Mouse (Mus musculus): Measurements from ENCODE around the gene Bola2. TPM values are rescaled to one million over a fixed set of nuclear protein-coding genes. Genes with fewer than 3 reads are reported as not detected.

The Bola2 gene
- total and polyA plus RNA-seq, 2 experiments: 15.6 to 37.7 TPM

GRCm38 (mm10) chr7:126690737-126691136 lies 4.5 kb upstream of the Bola2 start:
- Histone ChIP-seq H3K36me3 (ENCODE audit: control insufficient read depth, insufficient read depth, low read length) (no peaks in the 10 kb centered on the region), H3K4me1 (ENCODE audit: control insufficient read depth, insufficient read depth, low read length) (peaks cover 29% of the 10 kb centered on the region), H3K9ac (ENCODE audit: low read depth, low read length) (peak overlapping the region; percentile 12), H3K4me3 (ENCODE audit: insufficient read depth, low read depth, low read length) (no peak overlapping the region), H3K27me3 (ENCODE audit: control insufficient read depth, insufficient read depth, low read length) (no peaks in the 10 kb centered on the region), H3K79me2 (ENCODE audit: control insufficient read depth, insufficient read depth, low read length) (no peaks in the 10 kb centered on the region), H3K27ac (replicated peaks; ENCODE audit: insufficient read depth, low read depth, low read length) (peak overlapping the region; percentile 83)
- 27% methylated on average over 3 of the region's 3 CpGs for WGBS
- peak; percentile 97 for DNase-seq (ENCODE audit: extremely low read depth, low read depth, low spot score)
- TF ChIP-seq POLR2A (IDR thresholded peaks at IDR 0.05; ENCODE audit: extremely low read depth, insufficient read depth, low read length) (no peak), CTCF (IDR thresholded peaks at IDR 0.05; ENCODE audit: low read depth, low read length) (no peak)

GRCm38 (mm10) chr7:126691676-126692075 lies 3.5 kb upstream of the Bola2 start:
- no peak overlapping the region for H3K9ac ChIP-seq (ENCODE audit: low read depth, low read length)
- peaks cover 7% of the 10 kb centered on the region; the same call in 1 of the 2 replicates for H3K79me2 ChIP-seq (ENCODE audit: control insufficient read depth, insufficient read depth, low read length)
- H3K27me3 ChIP-seq (ENCODE audit: control insufficient read depth, insufficient read depth, low read length): no peaks in the 10 kb centered on the region
- peak; percentile 77 for DNase-seq (ENCODE audit: extremely low read depth, low read depth, low spot score)
- WGBS: 30% methylated on average over 5 of the region's 5 CpGs
- TF ChIP-seq POLR2A (IDR thresholded peaks at IDR 0.05; ENCODE audit: extremely low read depth, insufficient read depth, low read length) (no peak), CTCF (IDR thresholded peaks at IDR 0.05; ENCODE audit: low read depth, low read length) (0 out of 2 replicates have a peak, but pooled peaks have one; percentile 34)
- H3K27ac ChIP-seq (replicated peaks; ENCODE audit: insufficient read depth, low read depth, low read length): peak overlapping the region; percentile 22
- H3K4me1 ChIP-seq (ENCODE audit: control insufficient read depth, insufficient read depth, low read length): peaks cover 31% of the 10 kb centered on the region
- H3K36me3 ChIP-seq (ENCODE audit: control insufficient read depth, insufficient read depth, low read length): no peaks in the 10 kb centered on the region
- H3K4me3 ChIP-seq (ENCODE audit: insufficient read depth, low read depth, low read length): no peak overlapping the region

- Histone ChIP-seq H3K36me3 (ENCODE audit: control insufficient read depth, insufficient read depth, low read length) (no peaks in the 10 kb centered on the region), H3K4me3 (ENCODE audit: insufficient read depth, low read depth, low read length) (no peak overlapping the region), H3K27me3 (ENCODE audit: control insufficient read depth, insufficient read depth, low read length) (no peaks in the 10 kb centered on the region), H3K79me2 (ENCODE audit: control insufficient read depth, insufficient read depth, low read length) (peaks cover 7% of the 10 kb centered on the region; the same call in 1 of the 2 replicates), H3K9ac (ENCODE audit: low read depth, low read length) (no peak overlapping the region), H3K27ac (replicated peaks; ENCODE audit: insufficient read depth, low read depth, low read length) (no peak overlapping the region), H3K4me1 (ENCODE audit: control insufficient read depth, insufficient read depth, low read length) (peaks cover 35% of the 10 kb centered on the region)
- DNase-seq (ENCODE audit: extremely low read depth, low read depth, low spot score): no peak
- TF ChIP-seq POLR2A (IDR thresholded peaks at IDR 0.05; ENCODE audit: extremely low read depth, insufficient read depth, low read length) (no peak), CTCF (IDR thresholded peaks at IDR 0.05; ENCODE audit: low read depth, low read length) (no peak)
- 94% methylated on average over 26 of the region's 26 CpGs for WGBS
Observed at GRCm38 (mm10) chr7:126692426-126692825, 2.8 kb upstream of the Bola2 start.

- 7% methylated on average over 3 of the region's 3 CpGs for WGBS
- Histone ChIP-seq H3K79me2 (ENCODE audit: control insufficient read depth, insufficient read depth, low read length) (peaks cover 7% of the 10 kb centered on the region; the same call in 1 of the 2 replicates), H3K27me3 (ENCODE audit: control insufficient read depth, insufficient read depth, low read length) (no peaks in the 10 kb centered on the region), H3K36me3 (ENCODE audit: control insufficient read depth, insufficient read depth, low read length) (no peaks in the 10 kb centered on the region), H3K4me3 (ENCODE audit: insufficient read depth, low read depth, low read length) (no peak overlapping the region), H3K27ac (replicated peaks; ENCODE audit: insufficient read depth, low read depth, low read length) (no peak overlapping the region), H3K4me1 (ENCODE audit: control insufficient read depth, insufficient read depth, low read length) (peaks cover 33% of the 10 kb centered on the region), H3K9ac (ENCODE audit: low read depth, low read length) (no peak overlapping the region)
- TF ChIP-seq CTCF (IDR thresholded peaks at IDR 0.05; ENCODE audit: low read depth, low read length): peak; percentile 83
- TF ChIP-seq POLR2A (IDR thresholded peaks at IDR 0.05; ENCODE audit: extremely low read depth, insufficient read depth, low read length): no peak
- peak; percentile 77 for DNase-seq (ENCODE audit: extremely low read depth, low read depth, low spot score)
Observed at GRCm38 (mm10) chr7:126693256-126693655, 1.9 kb upstream of the Bola2 start.

GRCm38 (mm10) chr7:126693781-126694180 lies 1.4 kb upstream of the Bola2 start:
- whole genome bisulfite sequencing: 80% methylated on average over 7 of the region's 7 CpGs
- Histone ChIP-seq H3K79me2 (ENCODE audit: control insufficient read depth, insufficient read depth, low read length) (peaks cover 7% of the 10 kb centered on the region; the same call in 1 of the 2 replicates), H3K9ac (ENCODE audit: low read depth, low read length) (no peak overlapping the region), H3K36me3 (ENCODE audit: control insufficient read depth, insufficient read depth, low read length) (no peaks in the 10 kb centered on the region), H3K27ac (replicated peaks; ENCODE audit: insufficient read depth, low read depth, low read length) (no peak overlapping the region), H3K27me3 (ENCODE audit: control insufficient read depth, insufficient read depth, low read length) (no peaks in the 10 kb centered on the region), H3K4me3 (ENCODE audit: insufficient read depth, low read depth, low read length) (no peak overlapping the region), H3K4me1 (ENCODE audit: control insufficient read depth, insufficient read depth, low read length) (peaks cover 29% of the 10 kb centered on the region)
- no peak for DNase-seq (ENCODE audit: extremely low read depth, low read depth, low spot score)
- TF ChIP-seq POLR2A (IDR thresholded peaks at IDR 0.05; ENCODE audit: extremely low read depth, insufficient read depth, low read length): no peak
- TF ChIP-seq CTCF (IDR thresholded peaks at IDR 0.05; ENCODE audit: low read depth, low read length): no peak

- H3K9ac ChIP-seq (ENCODE audit: low read depth, low read length): peak overlapping the region; percentile 30; the same call in 1 of the 2 replicates
Observed at GRCm38 (mm10) chr7:126694441-126695051, 655 bp upstream of the Bola2 start.

More at GRCm38 (mm10) chr7:126694441-126695051, 655 bp upstream of the Bola2 start:
- Histone ChIP-seq H3K27me3 (ENCODE audit: control insufficient read depth, insufficient read depth, low read length) (no peaks in the 10 kb centered on the region), H3K36me3 (ENCODE audit: control insufficient read depth, insufficient read depth, low read length) (no peaks in the 10 kb centered on the region), H3K4me1 (ENCODE audit: control insufficient read depth, insufficient read depth, low read length) (peaks cover 24% of the 10 kb centered on the region), H3K27ac (replicated peaks; ENCODE audit: insufficient read depth, low read depth, low read length) (no peak overlapping the region), H3K79me2 (ENCODE audit: control insufficient read depth, insufficient read depth, low read length) (peaks cover 7% of the 10 kb centered on the region; the same call in 1 of the 2 replicates), H3K4me3 (ENCODE audit: insufficient read depth, low read depth, low read length) (no peak overlapping the region)
- 50% methylated on average over 10 of the region's 10 CpGs for WGBS
- TF ChIP-seq CTCF (IDR thresholded peaks at IDR 0.05; ENCODE audit: low read depth, low read length) (no peak), POLR2A (IDR thresholded peaks at IDR 0.05; ENCODE audit: extremely low read depth, insufficient read depth, low read length) (no peak)
- no peak for DNase-seq (ENCODE audit: extremely low read depth, low read depth, low spot score)
